Mouse (Mus musculus): ENCODE data around the gene Tchh. TPM values are rescaled to one million over a fixed set of nuclear protein-coding genes. Genes with fewer than 3 reads are reported as not detected.

Tchh gene
- polyA plus RNA-seq, 1 experiment from 2014 or later = 0.30 TPM

Small RNA genes lying within 50 kb of the gene (microRNA-seq; reads per million reads assigned to microRNA genes)
- not detected for gene Gm22752

Other genes starting within 250 kb of the Tchh start
- gene Flg2, start 245.1 kb upstream of the Tchh start, polyA plus RNA-seq (2016; fragmentation: Nextera tagmentation; extraction: Ambion mirVana) = not detected in 2 replicates
- not detected in 2 replicates for gene Flg, start 168.8 kb upstream of the Tchh start, polyA plus RNA-seq (2016; fragmentation: Nextera tagmentation; extraction: Ambion mirVana)
- not detected in 2 replicates for gene Hrnr, start 122.6 kb upstream of the Tchh start, polyA plus RNA-seq (2016; fragmentation: Nextera tagmentation; extraction: Ambion mirVana)
- gene Rptn, start 48.6 kb upstream of the Tchh start, polyA plus RNA-seq (2016; fragmentation: Nextera tagmentation; extraction: Ambion mirVana) = not detected in 2 replicates
- not detected in 2 replicates for gene Tchhl1, start 26.4 kb downstream of the Tchh start, polyA plus RNA-seq (2016; fragmentation: Nextera tagmentation; extraction: Ambion mirVana)
- 211 and 229 TPM in 2 replicates for gene S100a11, start 78.2 kb downstream of the Tchh start, polyA plus RNA-seq (2016; fragmentation: Nextera tagmentation; extraction: Ambion mirVana)
- gene S100a10, start 112.8 kb downstream of the Tchh start, polyA plus RNA-seq (2016; fragmentation: Nextera tagmentation; extraction: Ambion mirVana) = 93.1 and 94.7 TPM in 2 replicates
- gene Tdpoz2, start 210.4 kb downstream of the Tchh start, polyA plus RNA-seq (2016; fragmentation: Nextera tagmentation; extraction: Ambion mirVana) = not detected in 2 replicates
- not detected in 2 replicates for gene Tdpoz1, start 234.0 kb downstream of the Tchh start, polyA plus RNA-seq (2016; fragmentation: Nextera tagmentation; extraction: Ambion mirVana)

Measured in forebrain, embryonic 10.5 days (tissue).